Mouse (Mus musculus) CH12.LX (cell line): ENCODE measurements around the gene B3galnt2. TPM values are rescaled to one million over a fixed set of nuclear protein-coding genes. Genes with fewer than 3 reads are reported as not detected.
"Not testable (repeated sequence)": the region's sequence is repeated elsewhere in the genome, so short reads cannot be mapped to it uniquely, and the experiment has no call there.

ENCODE experiments used
- DNase-seq: peaks from one replicate; pipeline ENCODE4 v3.0.0-alpha.2; 2013; ENCODE audit errors: extremely low read depth
- H3K27ac ChIP-seq: 2 replicates; pipeline ENCODE4 v1.5.1; 2012; ENCODE audit warnings: low read depth, mild to moderate bottlenecking, control low read depth, moderate library complexity; ENCODE audit not compliant: insufficient read depth
- H3K27me3 ChIP-seq: replicated peaks from 2 replicates; pipeline ENCODE3; 2012; ENCODE audit warnings: inconsistent platforms
- H3K36me3 ChIP-seq, 2 experiments: replicated peaks in 1 of 2; 2 replicates each; pipeline versions ENCODE3 to v1.6.1; 2012; ENCODE audit warnings: inconsistent platforms in 1 of 2, low read length in 1 of 2, mild to moderate bottlenecking in 1 of 2, mixed read lengths in 1 of 2, moderate library complexity in 1 of 2; ENCODE audit not compliant: control insufficient read depth in 1 of 2, insufficient read depth in 1 of 2
- H3K4me1 ChIP-seq, 2 experiments: 2 replicates each; pipeline ENCODE4 v1.6.1; 2012; ENCODE audit warnings: inconsistent platforms in 1 of 2, moderate library complexity in 1 of 2; ENCODE audit not compliant: insufficient read depth in 2 of 2, control insufficient read depth in 1 of 2
- H3K4me2 ChIP-seq: 2 replicates; pipeline ENCODE4 v1.6.1; 2012; ENCODE audit warnings: low read depth, mild to moderate bottlenecking, control low read depth; ENCODE audit not compliant: poor library complexity, insufficient read depth, severe bottlenecking
- H3K4me3 ChIP-seq, 3 experiments: fragments of 150-350 bp in 1 of 3; sonication (generic) in 1 of 3; replicated peaks in 1 of 3; 2 replicates each; pipeline versions ENCODE3 to v1.5.1; 2011 to 2012; ENCODE audit warnings: low read depth in 2 of 3, low read length in 2 of 3, mild to moderate bottlenecking in 2 of 3, moderate library complexity in 2 of 3, control low read depth in 1 of 3, improper control_type of control experiment in 1 of 3, inconsistent platforms in 1 of 3, mixed read lengths in 1 of 3; ENCODE audit not compliant: poor library complexity in 1 of 3
- H3K79me2 ChIP-seq: replicated peaks from 2 replicates; pipeline ENCODE4 v1.6.1; 2012; ENCODE audit warnings: mild to moderate bottlenecking, moderate library complexity; ENCODE audit not compliant: control insufficient read depth, poor library complexity, insufficient read depth, severe bottlenecking; ENCODE audit errors: extremely low read depth
- H3K9ac ChIP-seq: 2 replicates; pipeline ENCODE4 v1.6.1; 2012; ENCODE audit warnings: low read depth, mild to moderate bottlenecking, control low read depth, moderate library complexity; ENCODE audit not compliant: insufficient read depth
- H3K9me3 ChIP-seq: replicated peaks from 2 replicates; pipeline ENCODE3; 2012; ENCODE audit warnings: low read length, inconsistent platforms, mixed read lengths
- CHD1 ChIP-seq: IDR thresholded peaks from 2 replicates; pipeline ENCODE4 v1.6.1; 2012; ENCODE audit warnings: low read depth, low read length, improper control_type of control experiment, inconsistent platforms
- CTCF ChIP-seq, 2 experiments: IDR thresholded peaks in 1 of 2; conservative IDR thresholded peaks in 1 of 2; 2 replicates each; pipeline ENCODE4 v1.5.1; 2011 to 2012; ENCODE audit warnings: low read depth in 2 of 2, low read length in 2 of 2, improper control_type of control experiment in 1 of 2, inconsistent platforms in 1 of 2, mild to moderate bottlenecking in 1 of 2, moderate library complexity in 1 of 2
- ELF1 ChIP-seq: IDR thresholded peaks from 2 replicates; pipeline ENCODE4 v1.6.1; 2014; ENCODE audit warnings: low read depth, mild to moderate bottlenecking, inconsistent platforms, low read length, improper control_type of control experiment
- HCFC1 ChIP-seq: IDR thresholded peaks from 2 replicates; pipeline ENCODE4 v1.6.1; 2012; ENCODE audit warnings: low read depth, mild to moderate bottlenecking, inconsistent platforms, low read length, improper control_type of control experiment
- IRF4 ChIP-seq: IDR thresholded peaks from 2 replicates; pipeline ENCODE4 v1.6.1; 2014; ENCODE audit warnings: low read depth, mild to moderate bottlenecking, inconsistent platforms, low read length, improper control_type of control experiment
- JUN ChIP-seq: IDR thresholded peaks from 2 replicates; pipeline ENCODE4 v1.6.1; 2011; ENCODE audit warnings: low read depth, mild to moderate bottlenecking, low read length, improper control_type of control experiment, moderate library complexity; ENCODE audit not compliant: insufficient read depth
- JUND ChIP-seq: conservative IDR thresholded peaks from 2 replicates; pipeline ENCODE4 v1.6.1; 2011; ENCODE audit warnings: low read depth, low read length, improper control_type of control experiment
- MAFK ChIP-seq: IDR thresholded peaks from 2 replicates; pipeline ENCODE4 v1.6.1; 2011; ENCODE audit warnings: low read length, improper control_type of control experiment; ENCODE audit not compliant: insufficient replicate concordance
- NRF1 ChIP-seq: IDR thresholded peaks from 2 replicates; pipeline ENCODE4 v1.6.1; 2014; ENCODE audit warnings: low read depth, mild to moderate bottlenecking, inconsistent platforms, low read length, improper control_type of control experiment, moderate library complexity
- PAX5 ChIP-seq: IDR thresholded peaks from 2 replicates; pipeline ENCODE4 v1.6.1; 2012; ENCODE audit warnings: low read length, inconsistent platforms, mixed read lengths
- POLR2A ChIP-seq: IDR thresholded peaks from 2 replicates; pipeline ENCODE4 v1.6.1; 2011; ENCODE audit warnings: low read depth, mild to moderate bottlenecking, improper control_type of control experiment, low read length
- RAD21 ChIP-seq: IDR thresholded peaks from 2 replicates; pipeline ENCODE4 v1.6.1; 2011; ENCODE audit warnings: low read depth, mild to moderate bottlenecking, low read length, improper control_type of control experiment, moderate library complexity
- RCOR1 ChIP-seq: conservative IDR thresholded peaks from 2 replicates; pipeline ENCODE4 v1.6.1; 2012; ENCODE audit warnings: low read depth, mild to moderate bottlenecking, inconsistent platforms, low read length, improper control_type of control experiment
- SMC3 ChIP-seq: IDR thresholded peaks from 2 replicates; pipeline ENCODE4 v1.6.1; 2011; ENCODE audit warnings: low read depth, low read length, improper control_type of control experiment
- TCF12 ChIP-seq: IDR thresholded peaks from 2 replicates; pipeline ENCODE4 v1.6.1; 2014; ENCODE audit warnings: low read depth, mild to moderate bottlenecking, inconsistent platforms, low read length, improper control_type of control experiment
- UBTF ChIP-seq: IDR thresholded peaks from 2 replicates; pipeline ENCODE4 v1.6.1; 2012; ENCODE audit warnings: low read depth, mild to moderate bottlenecking, inconsistent platforms, low read length, improper control_type of control experiment, moderate library complexity
- USF1 ChIP-seq: IDR thresholded peaks from 2 replicates; pipeline ENCODE4 v1.6.1; 2014; ENCODE audit warnings: low read depth, mild to moderate bottlenecking, inconsistent platforms, low read length, improper control_type of control experiment
- USF2 ChIP-seq: conservative IDR thresholded peaks from 2 replicates; pipeline ENCODE4 v1.6.1; 2011; ENCODE audit warnings: low read depth, low read length, improper control_type of control experiment
- ZC3H11A ChIP-seq: IDR thresholded peaks from 2 replicates; pipeline ENCODE4 v1.6.1; 2012; ENCODE audit warnings: low read depth, mild to moderate bottlenecking, inconsistent platforms, low read length, improper control_type of control experiment
- ZKSCAN1 ChIP-seq: IDR thresholded peaks from 2 replicates; pipeline ENCODE4 v1.6.1; 2012; ENCODE audit warnings: low read depth, inconsistent platforms, low read length, improper control_type of control experiment, borderline replicate concordance
- ZMIZ1 ChIP-seq: IDR thresholded peaks from 2 replicates; pipeline ENCODE4 v1.6.1; 2012; ENCODE audit warnings: low read depth, mild to moderate bottlenecking, inconsistent platforms, low read length, improper control_type of control experiment
- dilution Hi-C: fragments of 300-500 bp; cut with MboI; formaldehyde crosslinking; loops from 2 replicates; pipeline ENCODE4 v1.14.3; 2020; ENCODE audit warnings: low sequenced_read_pairs; ENCODE audit not compliant: extremely low pct_unique_long_range_greater_than_20kb, extremely low pct_ligation_motif_present
- in situ Hi-C: fragments of 300-500 bp; cut with MboI; formaldehyde crosslinking; loops from 3 replicates; pipeline ENCODE4 v1.14.3; 2019; ENCODE audit warnings: low sequenced_read_pairs, low pct_ligation_motif_present, low pct_unique_long_range_greater_than_20kb, mixed read lengths
- polyA plus RNA-seq: library from polyadenylated mRNA; unstranded; fragments of >175 nt; gene quantifications from 2 replicates; pipeline ENCODE4 v1.2.1, GENCODE M21; 2012; ENCODE audit warnings: low read depth; ENCODE audit not compliant: insufficient read length
- total RNA-seq, 2 experiments: library from RNA; depleted of rRNA; stranded (reverse); fragments of 300-350 nt in 1 of 2; fragments of >200 nt in 1 of 2; gene quantifications; 2 replicates each; pipeline ENCODE4 v1.2.3; 2012 to 2014

The B3galnt2 gene
- total and polyA plus RNA-seq, 3 experiments, result 34.1 to 49.3 (median 48.3) TPM

DNA sequence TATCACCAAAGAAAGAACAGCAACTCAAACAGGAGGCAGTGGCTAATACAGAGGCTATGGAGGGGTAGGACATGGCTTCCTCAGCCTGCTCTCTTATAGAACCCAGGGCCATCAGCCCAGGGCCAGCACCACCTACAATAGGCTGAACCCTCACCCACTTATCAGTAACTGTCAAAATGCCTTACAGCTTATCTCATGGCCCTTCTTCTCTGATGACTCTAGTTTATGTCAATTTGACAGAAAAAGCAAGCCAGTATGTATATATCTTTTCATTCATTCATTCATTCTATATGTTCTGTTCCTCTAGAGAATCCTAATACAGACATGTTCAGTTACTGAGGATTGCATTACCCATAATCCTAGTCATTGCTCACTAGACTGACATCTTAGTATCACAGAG, 64.0 kb downstream of the B3galnt2 start:
- no peak overlapping the region for H3K4me2 ChIP-seq
- H3K27ac ChIP-seq, result no peak overlapping the region; the same call in 1 of the 2 replicates
- H3K27me3 ChIP-seq, result no peaks in the 10 kb centered on the region
- in situ Hi-C loops (no loop called here), dilution Hi-C loops (no loop called here)
- no peaks in the 10 kb centered on the region for H3K4me1 ChIP-seq
- DNase-seq, result no peak
- peaks cover 38 to 59% of the 10 kb centered on the region in 2 experiments for H3K36me3 ChIP-seq
- H3K9ac ChIP-seq, result no peak overlapping the region
- no peak overlapping the region for H3K4me3 ChIP-seq
- TF ChIP-seq IRF4 (no peak), TCF12 (no peak), ZC3H11A (no peak)
- no peaks in the 10 kb centered on the region for H3K9me3 ChIP-seq
- H3K79me2 ChIP-seq, result no peaks in the 10 kb centered on the region; the same call in 1 of the 2 replicates

DNA sequence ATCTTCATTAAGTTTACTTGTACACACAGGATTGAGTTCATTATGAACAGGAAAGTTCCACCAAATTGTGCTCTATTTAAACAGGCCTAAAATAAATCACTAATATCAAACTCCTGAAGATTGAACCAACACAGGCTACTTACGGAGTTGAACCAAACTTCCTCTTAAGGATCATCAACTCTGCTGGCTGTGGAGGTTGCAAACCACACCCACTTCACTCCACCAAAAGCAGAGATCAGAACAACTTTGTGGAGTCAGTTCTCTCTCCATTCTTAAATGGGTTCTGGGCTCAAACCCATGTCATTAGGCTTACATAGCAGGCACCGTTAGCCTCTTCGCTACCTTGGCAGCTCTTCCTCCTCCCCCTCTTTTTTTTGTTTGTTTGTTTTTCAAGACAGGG, 64.6 kb downstream of the B3galnt2 start:
- no peak overlapping the region for H3K27ac ChIP-seq
- H3K27me3 ChIP-seq, result no peaks in the 10 kb centered on the region
- no peak for DNase-seq
- TF ChIP-seq USF1 (no peak), PAX5 (no peak), JUND (no peak), USF2 (no peak), CHD1 (no peak), SMC3 (no peak), RCOR1 (no peak), ZMIZ1 (no peak), ZKSCAN1 (no peak), POLR2A (no peak), ELF1 (no peak), HCFC1 (no peak), RAD21 (no peak), MAFK (no peak), TCF12 (no peak), JUN (no peak), CTCF (conservative IDR thresholded peaks at IDR 0.05 in 1 of 2, IDR thresholded peaks at IDR 0.05 in 1 of 2; ENCODE audit: low read depth in 2 of 2, low read length in 2 of 2) (no peak), ZC3H11A (no peak), UBTF (no peak), NRF1 (no peak)
- H3K4me2 ChIP-seq, result no peak overlapping the region
- H3K4me3 ChIP-seq, result no peak overlapping the region
- peaks cover 33 to 55% of the 10 kb centered on the region in 2 experiments for H3K36me3 ChIP-seq
- H3K9ac ChIP-seq, result no peak overlapping the region
- H3K79me2 ChIP-seq, result no peaks in the 10 kb centered on the region
- H3K4me1 ChIP-seq, result no peaks in the 10 kb centered on the region
- dilution Hi-C loops, result no loop called here
- in situ Hi-C loops, result no loop called here
- no peaks in the 10 kb centered on the region for H3K9me3 ChIP-seq

DNA sequence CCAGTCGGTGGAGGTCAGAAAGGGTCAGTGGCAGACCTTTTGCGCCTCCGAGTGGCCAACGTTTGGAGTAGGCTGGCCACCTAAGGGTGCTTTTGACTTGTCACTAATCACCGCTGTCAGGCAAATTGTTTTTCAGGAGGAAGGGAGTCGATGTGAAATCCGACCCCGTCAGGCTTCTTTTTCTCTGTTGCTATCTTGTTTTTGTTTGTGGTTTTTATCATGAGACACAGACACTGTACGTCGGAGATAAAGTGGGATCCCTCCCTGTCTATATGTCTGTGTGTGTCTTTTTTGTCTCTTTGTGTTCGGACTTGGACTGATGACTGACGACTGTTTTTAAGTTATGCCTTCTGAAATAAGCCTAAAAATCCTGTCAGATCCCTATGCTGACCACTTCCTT, 67.1 kb downstream of the B3galnt2 start:
- in situ Hi-C loops, H3K4me1 ChIP-seq, H3K9me3 ChIP-seq, H3K27ac ChIP-seq, H3K79me2 ChIP-seq, H3K27me3 ChIP-seq, DNase-seq, H3K4me3 ChIP-seq, dilution Hi-C loops, H3K9ac ChIP-seq, H3K4me2 ChIP-seq: not testable (repeated sequence)
- H3K36me3 ChIP-seq, result peaks cover 28 to 42% of the 10 kb centered on the region in 2 experiments
